Mouse (Mus musculus) midbrain, embryonic 12.5 days (tissue): Measurements from ENCODE around the gene 4931406P16Rik. TPM values are rescaled to one million over a fixed set of nuclear protein-coding genes. Genes with fewer than 3 reads are reported as not detected.
A peak's percentile ranks its signal among the peaks of the same experiment; 100 is the strongest.

Experiments used
- ATAC-seq: fragments of 200-750 bp; cut with Nextera tagmentation; 2 replicates; pipeline ENCODE4 v1.8.0; 2017; ENCODE audit warnings: low read depth, moderate TSS enrichment, moderate library complexity; ENCODE audit not compliant: low FRiP score
- H3K27ac ChIP-seq: fragments of 300-500 bp; sonication (generic); replicated peaks from 2 replicates; pipeline ENCODE4 v1.5.1; 2016; ENCODE audit warnings: mild to moderate bottlenecking
- H3K27me3 ChIP-seq: fragments of 300-500 bp; sonication (generic); 2 replicates; pipeline ENCODE4 v1.6.1; 2016; ENCODE audit warnings: mild to moderate bottlenecking
- H3K36me3 ChIP-seq: fragments of 300-500 bp; sonication (generic); 2 replicates; pipeline ENCODE4 v1.6.1; 2016
- H3K4me1 ChIP-seq: fragments of 300-500 bp; sonication (generic); 2 replicates; pipeline ENCODE4 v1.6.1; 2016
- H3K4me2 ChIP-seq: fragments of 300-500 bp; sonication (generic); replicated peaks from 2 replicates; pipeline ENCODE4 v1.6.1; 2016; ENCODE audit warnings: mild to moderate bottlenecking, moderate library complexity
- H3K4me3 ChIP-seq: fragments of 300-500 bp; sonication (generic); 2 replicates; pipeline ENCODE4 v1.5.1; 2016; ENCODE audit warnings: mild to moderate bottlenecking
- H3K9ac ChIP-seq: fragments of 300-500 bp; sonication (generic); replicated peaks from 2 replicates; pipeline ENCODE4 v1.6.1; 2016; ENCODE audit warnings: mild to moderate bottlenecking, moderate library complexity
- H3K9me3 ChIP-seq: fragments of 300-500 bp; sonication (generic); 2 replicates; pipeline ENCODE4 v1.6.1; 2016; ENCODE audit warnings: mild to moderate bottlenecking
- WGBS: fragments of 180-500 bp; shearing (Covaris S2); methylation state at CpG from one replicate; pipeline ENCODE4 v1.1.7; 2016; 5-methylcytosine and 5-hydroxymethylcytosine counted together
- polyA plus RNA-seq: library from polyadenylated mRNA; unstranded; fragments of >200 nt; fragmentation: Nextera tagmentation; extraction: Ambion mirVana; gene quantifications from 2 replicates; pipeline ENCODE4 v1.2.1, GENCODE M21; 2016

The 4931406P16Rik gene
- polyA plus RNA-seq, 1 experiment from 2014 or later, result 37.9 TPM

GRCm38 (mm10) chr7:34308586-34308985, 4.8 kb downstream of the 4931406P16Rik start:
- Histone ChIP-seq H3K36me3 (no peaks in the 10 kb centered on the region), H3K4me3 (no peak overlapping the region), H3K9ac (no peak overlapping the region), H3K4me2 (no peak overlapping the region), H3K27me3 (no peaks in the 10 kb centered on the region), H3K27ac (no peak overlapping the region), H3K4me1 (0 out of 2 replicates have a peak, but pooled peaks cover 7% of the 10 kb centered on the region), H3K9me3 (no peaks in the 10 kb centered on the region)
- ATAC-seq, result no peak
- WGBS, result 81% methylated on average over 5 of the region's 5 CpGs

GRCm38 (mm10) chr7:34305454-34305853, 7.9 kb downstream of the 4931406P16Rik start:
- H3K27me3 ChIP-seq, result no peaks in the 10 kb centered on the region
- no peak overlapping the region for H3K9ac ChIP-seq
- no peaks in the 10 kb centered on the region for H3K4me1 ChIP-seq
- 85% methylated on average over 4 of the region's 4 CpGs for WGBS
- peaks cover 6% of the 10 kb centered on the region; the same call in 1 of the 2 replicates for H3K36me3 ChIP-seq
- H3K4me2 ChIP-seq, result no peak overlapping the region
- H3K4me3 ChIP-seq, result no peak overlapping the region
- H3K27ac ChIP-seq, result no peak overlapping the region
- ATAC-seq, result no peak
- no peaks in the 10 kb centered on the region for H3K9me3 ChIP-seq

GRCm38 (mm10) chr7:34302651-34303050, 10.7 kb downstream of the 4931406P16Rik start:
- no peak for ATAC-seq
- H3K4me3 ChIP-seq, result no peak overlapping the region
- no peaks in the 10 kb centered on the region for H3K9me3 ChIP-seq
- no peaks in the 10 kb centered on the region for H3K27me3 ChIP-seq
- WGBS, result 86% methylated on average over 1 of the region's 1 CpGs
- H3K36me3 ChIP-seq, result peaks cover 6% of the 10 kb centered on the region; the same call in 1 of the 2 replicates
- 0 out of 2 replicates have a peak overlapping the region, but pooled peaks have one; percentile 20 for H3K27ac ChIP-seq
- no peaks in the 10 kb centered on the region for H3K4me1 ChIP-seq
- no peak overlapping the region for H3K9ac ChIP-seq
- no peak overlapping the region for H3K4me2 ChIP-seq

DNA sequence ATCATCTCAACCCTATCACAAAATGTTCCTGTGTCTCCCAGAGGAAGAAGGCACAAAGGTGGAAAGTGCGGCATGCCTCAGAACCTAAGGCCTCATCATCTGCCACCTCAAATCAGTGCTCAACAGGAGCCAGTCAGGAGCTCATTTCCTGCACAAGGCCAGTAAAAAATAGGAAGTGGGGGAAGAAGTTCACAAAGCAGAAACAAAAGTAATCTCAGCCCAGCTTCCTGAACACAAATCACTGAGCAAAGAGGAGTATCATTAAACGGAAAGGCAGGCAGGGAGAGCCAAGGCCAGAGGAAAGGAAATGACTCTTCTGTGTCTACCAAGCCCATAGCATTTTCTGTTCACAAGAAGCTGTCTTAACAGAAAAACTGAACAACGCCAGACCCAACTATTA, 11.4 kb downstream of the 4931406P16Rik start:
- H3K27ac ChIP-seq, result no peak overlapping the region
- no peaks in the 10 kb centered on the region for H3K27me3 ChIP-seq
- H3K4me2 ChIP-seq, result no peak overlapping the region
- peaks cover 6% of the 10 kb centered on the region; the same call in 1 of the 2 replicates for H3K36me3 ChIP-seq
- 93% methylated on average over 3 of the region's 3 CpGs for WGBS
- H3K4me1 ChIP-seq, result no peaks in the 10 kb centered on the region
- H3K4me3 ChIP-seq, result no peak overlapping the region
- H3K9me3 ChIP-seq, result no peaks in the 10 kb centered on the region
- H3K9ac ChIP-seq, result no peak overlapping the region
- ATAC-seq, result no peak

GRCm38 (mm10) chr7:34298818-34299217, 14.5 kb downstream of the 4931406P16Rik start:
- no peak overlapping the region for H3K4me2 ChIP-seq
- WGBS, result 71% methylated on average over 2 of the region's 2 CpGs
- no peak for ATAC-seq

DNA sequence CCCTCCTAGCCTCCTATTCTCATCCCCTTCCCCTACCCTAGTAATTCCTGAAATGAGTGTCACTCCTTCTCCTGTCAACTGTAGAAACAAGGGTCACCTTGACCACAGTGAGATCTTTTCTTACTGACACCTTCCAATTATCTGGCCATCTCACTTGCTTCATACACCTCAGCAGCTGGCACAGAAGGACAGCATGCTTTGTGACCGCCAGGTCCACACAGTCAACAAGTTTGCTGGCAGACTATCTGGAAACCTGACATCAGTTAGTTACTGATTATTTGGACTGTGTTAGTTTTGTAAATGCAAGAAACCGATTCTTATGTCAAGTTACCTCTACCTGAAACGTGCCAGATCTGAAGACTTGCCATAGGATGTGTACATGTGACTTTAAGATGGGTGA, 17.2 kb downstream of the 4931406P16Rik start:
- Histone ChIP-seq H3K4me3 (no peak overlapping the region), H3K4me1 (no peaks in the 10 kb centered on the region), H3K4me2 (no peak overlapping the region), H3K27ac (no peak overlapping the region), H3K36me3 (no peaks in the 10 kb centered on the region), H3K9me3 (no peaks in the 10 kb centered on the region), H3K9ac (no peak overlapping the region), H3K27me3 (no peaks in the 10 kb centered on the region)
- ATAC-seq, result no peak
- 96% methylated on average over 3 of the region's 3 CpGs for WGBS

More at GRCm38 (mm10) chr7:34298818-34299217, 14.5 kb downstream of the 4931406P16Rik start:
- no peak overlapping the region for H3K4me3 ChIP-seq
- no peaks in the 10 kb centered on the region for H3K9me3 ChIP-seq
- H3K27me3 ChIP-seq, result no peaks in the 10 kb centered on the region
- H3K36me3 ChIP-seq, result peaks cover 6% of the 10 kb centered on the region; the same call in 1 of the 2 replicates
- no peak overlapping the region for H3K9ac ChIP-seq
- no peaks in the 10 kb centered on the region for H3K4me1 ChIP-seq
- H3K27ac ChIP-seq, result no peak overlapping the region

DNA sequence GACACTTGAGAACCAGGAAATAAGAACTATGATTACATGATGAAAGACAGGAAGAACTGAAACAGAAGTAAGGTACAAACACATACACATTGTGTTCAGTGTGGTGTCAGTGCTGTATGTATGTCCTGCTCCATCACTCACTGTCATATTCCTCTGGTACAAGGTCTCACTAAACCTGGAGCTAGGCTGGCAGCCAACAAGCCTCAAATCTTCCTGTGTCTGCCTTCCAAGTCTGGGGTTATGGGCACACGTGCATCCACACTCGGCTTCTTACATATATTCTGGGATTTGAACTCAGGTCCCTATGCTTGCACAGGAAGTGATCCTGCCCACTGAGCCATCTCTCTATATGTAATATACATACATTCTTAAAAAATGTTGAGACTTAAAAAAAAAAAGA, 20.7 kb downstream of the 4931406P16Rik start:
- WGBS, result 98% methylated on average over 2 of the region's 2 CpGs
- ATAC-seq, result no peak

DNA sequence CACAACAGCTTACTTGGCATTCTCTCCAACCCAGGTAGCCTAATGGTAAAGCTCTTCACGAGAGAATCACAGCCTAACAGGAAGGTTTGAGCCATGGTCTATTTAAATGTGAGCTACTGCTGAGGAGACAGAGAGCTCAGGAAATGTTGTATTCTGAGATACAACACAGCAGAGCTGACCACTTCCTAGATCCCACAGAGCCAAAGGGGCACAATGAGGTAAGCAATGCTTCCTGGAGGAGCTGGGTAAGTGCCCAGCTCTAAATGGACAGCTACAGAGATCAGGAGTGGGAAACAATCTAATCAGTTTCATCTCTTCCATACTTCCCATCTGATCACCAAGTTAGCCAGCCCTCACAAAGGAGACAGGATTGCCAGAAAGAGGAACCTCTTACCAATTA, 22.1 kb downstream of the 4931406P16Rik start:
- no peak for ATAC-seq
- 85% methylated on average over 1 of the region's 1 CpGs for WGBS

More for the DNA sequence above, 20.7 kb downstream of the 4931406P16Rik start:
- Histone ChIP-seq H3K9me3 (no peaks in the 10 kb centered on the region), H3K36me3 (no peaks in the 10 kb centered on the region), H3K27me3 (no peaks in the 10 kb centered on the region), H3K4me2 (no peak overlapping the region), H3K9ac (no peak overlapping the region), H3K4me3 (no peak overlapping the region), H3K27ac (no peak overlapping the region), H3K4me1 (no peaks in the 10 kb centered on the region)

GRCm38 (mm10) chr7:34290450-34291151, 22.8 kb downstream of the 4931406P16Rik start:
- Histone ChIP-seq H3K27ac (no peak overlapping the region), H3K9me3 (no peaks in the 10 kb centered on the region), H3K4me3 (no peak overlapping the region), H3K27me3 (no peaks in the 10 kb centered on the region), H3K9ac (no peak overlapping the region), H3K36me3 (0 out of 2 replicates have a peak, but pooled peaks cover 2% of the 10 kb centered on the region), H3K4me1 (no peaks in the 10 kb centered on the region), H3K4me2 (no peak overlapping the region)
- ATAC-seq, result no peak

More for the DNA sequence above, 22.1 kb downstream of the 4931406P16Rik start:
- Histone ChIP-seq H3K9ac (no peak overlapping the region), H3K4me1 (no peaks in the 10 kb centered on the region), H3K4me3 (no peak overlapping the region), H3K4me2 (no peak overlapping the region), H3K27me3 (no peaks in the 10 kb centered on the region), H3K36me3 (no peaks in the 10 kb centered on the region), H3K27ac (no peak overlapping the region), H3K9me3 (no peaks in the 10 kb centered on the region)

DNA sequence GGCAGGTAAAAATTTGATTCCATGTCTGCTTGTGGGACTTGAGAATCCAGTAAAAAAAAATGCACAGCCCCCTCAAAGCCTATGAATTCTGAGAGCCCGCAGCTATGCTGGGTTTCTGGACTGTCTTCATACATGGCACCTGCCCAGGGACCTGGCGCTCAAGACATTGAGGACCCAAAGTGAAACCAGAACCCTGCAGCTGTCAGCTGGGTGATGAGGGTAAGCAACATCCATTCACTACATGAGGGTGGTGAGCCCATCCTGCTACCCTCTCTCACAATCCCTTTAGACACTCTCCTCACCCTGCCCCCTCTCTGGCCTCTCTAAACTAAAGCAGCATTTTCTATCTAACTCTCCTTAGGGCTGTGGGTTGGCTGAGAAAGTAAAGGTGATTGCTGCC, 35.7 kb downstream of the 4931406P16Rik start:
- Histone ChIP-seq H3K4me2 (no peak overlapping the region), H3K36me3 (0 out of 2 replicates have a peak, but pooled peaks cover 7% of the 10 kb centered on the region), H3K27me3 (no peaks in the 10 kb centered on the region), H3K9ac (no peak overlapping the region), H3K27ac (no peak overlapping the region), H3K4me3 (no peak overlapping the region), H3K4me1 (no peaks in the 10 kb centered on the region), H3K9me3 (no peaks in the 10 kb centered on the region)
- 94% methylated on average over 2 of the region's 2 CpGs for WGBS
- ATAC-seq, result no peak

DNA sequence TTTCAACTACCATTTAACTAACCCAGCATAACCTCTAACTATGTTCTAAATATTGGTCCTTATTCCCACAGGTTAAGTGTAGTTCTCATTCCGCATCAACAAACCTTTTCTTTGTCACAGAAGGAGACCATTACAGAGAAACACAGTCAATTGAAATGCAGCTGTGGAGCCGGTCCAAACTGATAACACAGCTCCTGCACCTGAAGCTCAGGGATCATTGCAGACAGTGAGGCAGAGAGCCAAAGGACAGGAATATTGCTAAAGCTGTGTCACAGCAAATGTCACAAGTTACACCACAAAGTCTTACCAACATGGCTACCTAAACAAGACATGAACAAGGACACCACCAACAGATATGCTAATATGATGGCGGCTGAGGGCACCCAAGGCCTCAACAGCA, 37.3 kb downstream of the 4931406P16Rik start:
- 91% methylated on average over 3 of the region's 3 CpGs for WGBS
- Histone ChIP-seq H3K4me1 (no peaks in the 10 kb centered on the region), H3K9ac (no peak overlapping the region), H3K27me3 (no peaks in the 10 kb centered on the region), H3K4me3 (no peak overlapping the region), H3K4me2 (no peak overlapping the region), H3K9me3 (no peaks in the 10 kb centered on the region), H3K27ac (no peak overlapping the region), H3K36me3 (0 out of 2 replicates have a peak, but pooled peaks cover 7% of the 10 kb centered on the region)
- no peak for ATAC-seq

- Histone ChIP-seq H3K4me1 (no peaks in the 10 kb centered on the region), H3K4me3 (no peak overlapping the region), H3K27ac (no peak overlapping the region), H3K9ac (no peak overlapping the region), H3K36me3 (0 out of 2 replicates have a peak, but pooled peaks cover 3% of the 10 kb centered on the region), H3K9me3 (no peaks in the 10 kb centered on the region), H3K4me2 (no peak overlapping the region), H3K27me3 (no peaks in the 10 kb centered on the region)
- ATAC-seq, result no peak
- 71% methylated on average over 4 of the region's 4 CpGs for WGBS
These were observed 40.9 kb downstream of the 4931406P16Rik start for GRCm38 (mm10) chr7:34272465-34272864.
